In genomic region chr2:159068303-159069020, GRCm38 (mm10) we compare ENCODE assay signal across 15 mouse cellular contexts.
DNase-seq lines count a peak whose midpoint lies in the region; ATAC-seq and TF ChIP-seq lines count a peak whose summit lies in the region.
"Had no signal": no experiment of that assay in that cellular context is flagged by ENCODE, and none has a peak within 500 bp of the region (broad histone marks: within the 10 kb centered on the region; RNA-seq: fewer than 3 reads in every experiment).

No protein-coding gene starts in this region.

- H3K9me3 ChIP-seq in stomach, embryonic 15.5 days: no peaks in the 10 kb centered on the region
- H3K9me3 ChIP-seq: limb, embryonic 13.5 days; midbrain, embryonic 12.5 days had no signal

- no peak overlapping the region for H3K9ac ChIP-seq in stomach, embryonic 15.5 days
- H3K9ac ChIP-seq: limb, embryonic 13.5 days; midbrain, embryonic 12.5 days had no signal

- intact Hi-C loops in left cerebral cortex, postnatal 14 days (cut with DNase I): loop anchor here (5.0 kb wide), 1 partner anchor 94 kb away; no protein-coding TSS in a partner anchor

- peak; percentile 44; the same call in 1 of the 2 replicates for ATAC-seq in stomach, embryonic 15.5 days (ENCODE audit: insufficient read depth, low FRiP score, low read depth)
- ATAC-seq: Patski had no signal

- no peak overlapping the region for H3K4me3 ChIP-seq in layer of hippocampus, adult 2 months
- H3K4me3 ChIP-seq in stomach, embryonic 15.5 days (replicated peaks): no peak overlapping the region
- H3K4me3 ChIP-seq: limb, embryonic 13.5 days; midbrain, embryonic 12.5 days; myocyte had no signal

- peak; percentile 43 for TF ChIP-seq CTCF in layer of hippocampus, adult 2 months (conservative IDR thresholded peaks at IDR 0.05)

- H3K4me1 ChIP-seq in stomach, embryonic 15.5 days: no peaks in the 10 kb centered on the region

- H3K36me3 ChIP-seq in stomach, embryonic 15.5 days: no peaks in the 10 kb centered on the region
- H3K36me3 ChIP-seq: limb, embryonic 13.5 days; midbrain, embryonic 12.5 days had no signal

- WGBS in stomach, embryonic 15.5 days: 53% methylated on average over 7 of the region's 7 CpGs

- no peak overlapping the region for H3K4me2 ChIP-seq in stomach, embryonic 15.5 days
- H3K4me2 ChIP-seq: limb, embryonic 13.5 days; midbrain, embryonic 12.5 days had no signal

- no peak for DNase-seq in layer of hippocampus, adult 2 months (ENCODE audit: low spot score in 2 of 2)
- no peak for DNase-seq in layer of hippocampus, adult 18-20 months (ENCODE audit: low spot score in 2 of 2)
- DNase-seq in kidney, adult 8-10 months: peak; percentile 36 to 59
- peak; percentile 60 for DNase-seq in kidney, postnatal 14 days
- no peak for DNase-seq in cerebellum, adult 18-20 months
- DNase-seq in left cerebral cortex, postnatal 14 days (ENCODE audit: low spot score in 2 of 2): no peak
- DNase-seq: adrenal gland, adult 2 months; heart, adult 18-20 months; heart, postnatal 10 days had no signal

- H3K27me3 ChIP-seq in stomach, embryonic 15.5 days (replicated peaks): no peaks in the 10 kb centered on the region
- H3K27me3 ChIP-seq: CH12.LX; midbrain, embryonic 12.5 days had no signal

- 0 out of 2 replicates have a peak overlapping the region, but pooled peaks have one; percentile 1 for H3K27ac ChIP-seq in layer of hippocampus, adult 2 months
- no peak overlapping the region for H3K27ac ChIP-seq in stomach, embryonic 15.5 days
- H3K27ac ChIP-seq: limb, embryonic 13.5 days; midbrain, embryonic 12.5 days had no signal

Comparison
In these comparisons a context has a peak if more than half of its experiments do, and no peak if none do; other contexts are left out.
1. DNase-seq: peak in kidney, adult 8-10 months (2 of 2) and kidney, postnatal 14 days (single experiment); none in layer of hippocampus, adult 2 months (0 of 2), layer of hippocampus, adult 18-20 months (0 of 2), cerebellum, adult 18-20 months (0 of 2) and left cerebral cortex, postnatal 14 days (0 of 2).